Mouse (Mus musculus) neural tube, embryonic 15.5 days (tissue): ENCODE measurements around the gene Lrig1. TPM values are rescaled to one million over a fixed set of nuclear protein-coding genes. Genes with fewer than 3 reads are reported as not detected.
A peak's percentile ranks its signal among the peaks of the same experiment; 100 is the strongest.

Source experiments
- ATAC-seq: fragments of 200-750 bp; cut with Nextera tagmentation; 2 replicates; pipeline ENCODE4 v1.8.0; 2017; ENCODE audit warnings: mild to moderate bottlenecking, moderate TSS enrichment, moderate library complexity; ENCODE audit not compliant: low FRiP score
- H3K27ac ChIP-seq: fragments of 300-500 bp; sonication (generic); replicated peaks from 2 replicates; pipeline ENCODE4 v1.5.1; 2015; ENCODE audit warnings: mild to moderate bottlenecking, inconsistent platforms
- H3K27me3 ChIP-seq: fragments of 300-500 bp; sonication (generic); replicated peaks from 2 replicates; pipeline ENCODE4 v1.6.1; 2015; ENCODE audit warnings: inconsistent platforms
- H3K36me3 ChIP-seq: fragments of 300-500 bp; sonication (generic); 2 replicates; pipeline ENCODE4 v1.6.1; 2015; ENCODE audit warnings: inconsistent platforms
- H3K4me1 ChIP-seq: fragments of 300-500 bp; sonication (generic); 2 replicates; pipeline ENCODE4 v1.6.1; 2015; ENCODE audit warnings: inconsistent platforms
- H3K4me2 ChIP-seq: fragments of 300-500 bp; sonication (generic); 2 replicates; pipeline ENCODE4 v1.6.1; 2015; ENCODE audit warnings: inconsistent platforms, mild to moderate bottlenecking, moderate library complexity
- H3K4me3 ChIP-seq: fragments of 300-500 bp; sonication (generic); replicated peaks from 2 replicates; pipeline ENCODE4 v1.5.1; 2015; ENCODE audit warnings: mild to moderate bottlenecking, inconsistent platforms
- H3K9ac ChIP-seq: fragments of 300-500 bp; sonication (generic); replicated peaks from 2 replicates; pipeline ENCODE4 v1.6.1; 2015; ENCODE audit warnings: mild to moderate bottlenecking, inconsistent platforms
- H3K9me3 ChIP-seq: fragments of 300-500 bp; sonication (generic); replicated peaks from 2 replicates; pipeline ENCODE4 v1.6.1; 2016; ENCODE audit warnings: inconsistent platforms
- WGBS: fragments of 180-500 bp; shearing (Covaris S2); methylation state at CpG from one replicate; pipeline ENCODE4 v1.1.7; 2015; ENCODE audit warnings: mixed read lengths; 5-methylcytosine and 5-hydroxymethylcytosine counted together
- polyA plus RNA-seq: library from polyadenylated mRNA; unstranded; fragments of >200 nt; fragmentation: Nextera tagmentation; extraction: Ambion mirVana; gene quantifications from 2 replicates; pipeline ENCODE4 v1.2.1, GENCODE M21; 2015

Gene Lrig1
- polyA plus RNA-seq, 1 experiment from 2014 or later, result 14.5 TPM

GRCm38 (mm10) chr6:94601101-94601500, 98.9 kb downstream of the Lrig1 start:
- Histone ChIP-seq H3K27me3 (no peaks in the 10 kb centered on the region), H3K4me2 (no peak overlapping the region), H3K4me1 (0 out of 2 replicates have a peak, but pooled peaks cover 2% of the 10 kb centered on the region), H3K9ac (no peak overlapping the region), H3K27ac (no peak overlapping the region), H3K36me3 (peaks cover 19% of the 10 kb centered on the region; the same call in 1 of the 2 replicates), H3K9me3 (no peaks in the 10 kb centered on the region), H3K4me3 (no peak overlapping the region)
- WGBS, result 88% methylated on average over 5 of the region's 5 CpGs
- no peak for ATAC-seq

GRCm38 (mm10) chr6:94599016-94599415, 100.9 kb downstream of the Lrig1 start:
- Histone ChIP-seq H3K4me3 (no peak overlapping the region), H3K4me1 (0 out of 2 replicates have a peak, but pooled peaks cover 8% of the 10 kb centered on the region), H3K4me2 (no peak overlapping the region), H3K36me3 (0 out of 2 replicates have a peak, but pooled peaks cover 6% of the 10 kb centered on the region), H3K27me3 (no peaks in the 10 kb centered on the region), H3K9ac (no peak overlapping the region), H3K9me3 (no peaks in the 10 kb centered on the region), H3K27ac (no peak overlapping the region)
- no peak for ATAC-seq
- WGBS, result 93% methylated on average over 13 of the region's 13 CpGs

- WGBS, result 81% methylated on average over 12 of the region's 12 CpGs
- H3K9me3 ChIP-seq, result no peaks in the 10 kb centered on the region
- ATAC-seq, result no peak
- no peak overlapping the region for H3K4me3 ChIP-seq
- no peak overlapping the region for H3K4me2 ChIP-seq
- H3K9ac ChIP-seq, result no peak overlapping the region
- 0 out of 2 replicates have a peak, but pooled peaks cover 3% of the 10 kb centered on the region for H3K36me3 ChIP-seq
- no peaks in the 10 kb centered on the region for H3K27me3 ChIP-seq
- H3K27ac ChIP-seq, result no peak overlapping the region
- 0 out of 2 replicates have a peak, but pooled peaks cover 11% of the 10 kb centered on the region for H3K4me1 ChIP-seq
Measured at GRCm38 (mm10) chr6:94598421-94598820, 101.5 kb downstream of the Lrig1 start.

- Histone ChIP-seq H3K4me1 (peaks cover 22% of the 10 kb centered on the region), H3K9ac (no peak overlapping the region), H3K4me3 (no peak overlapping the region), H3K4me2 (no peak overlapping the region), H3K27ac (no peak overlapping the region), H3K9me3 (no peaks in the 10 kb centered on the region), H3K36me3 (no peaks in the 10 kb centered on the region), H3K27me3 (no peaks in the 10 kb centered on the region)
- ATAC-seq, result no peak
- 63% methylated on average over 10 of the region's 10 CpGs for WGBS
Measured at GRCm38 (mm10) chr6:94596761-94597485, 103.0 kb downstream of the Lrig1 start.

GRCm38 (mm10) chr6:94596051-94596760, 103.8 kb downstream of the Lrig1 start:
- Histone ChIP-seq H3K9ac (no peak overlapping the region), H3K36me3 (no peaks in the 10 kb centered on the region), H3K4me2 (no peak overlapping the region), H3K9me3 (no peaks in the 10 kb centered on the region), H3K4me1 (peaks cover 20% of the 10 kb centered on the region), H3K4me3 (no peak overlapping the region), H3K27ac (no peak overlapping the region), H3K27me3 (no peaks in the 10 kb centered on the region)
- no peak for ATAC-seq
- 88% methylated on average over 14 of the region's 14 CpGs for WGBS

GRCm38 (mm10) chr6:94595206-94595605, 104.8 kb downstream of the Lrig1 start:
- Histone ChIP-seq H3K9me3 (no peaks in the 10 kb centered on the region), H3K4me2 (no peak overlapping the region), H3K27ac (no peak overlapping the region), H3K27me3 (no peaks in the 10 kb centered on the region), H3K36me3 (no peaks in the 10 kb centered on the region), H3K9ac (no peak overlapping the region), H3K4me3 (no peak overlapping the region), H3K4me1 (peaks cover 20% of the 10 kb centered on the region)
- ATAC-seq, result no peak
- 73% methylated on average over 5 of the region's 5 CpGs for WGBS

GRCm38 (mm10) chr6:94594711-94595110, 105.2 kb downstream of the Lrig1 start:
- no peak overlapping the region for H3K27ac ChIP-seq
- H3K9me3 ChIP-seq, result no peaks in the 10 kb centered on the region
- no peak overlapping the region for H3K4me2 ChIP-seq
- no peak overlapping the region for H3K4me3 ChIP-seq
- no peaks in the 10 kb centered on the region for H3K36me3 ChIP-seq
- peaks cover 20% of the 10 kb centered on the region for H3K4me1 ChIP-seq
- no peak for ATAC-seq
- 83% methylated on average over 11 of the region's 11 CpGs for WGBS
- no peak overlapping the region for H3K9ac ChIP-seq
- H3K27me3 ChIP-seq, result no peaks in the 10 kb centered on the region

- Histone ChIP-seq H3K4me3 (no peak overlapping the region), H3K36me3 (no peaks in the 10 kb centered on the region), H3K4me2 (no peak overlapping the region), H3K27ac (no peak overlapping the region), H3K27me3 (no peaks in the 10 kb centered on the region), H3K9me3 (no peaks in the 10 kb centered on the region), H3K9ac (no peak overlapping the region), H3K4me1 (peaks cover 20% of the 10 kb centered on the region)
- ATAC-seq, result no peak
- WGBS, result 58% methylated on average over 6 of the region's 6 CpGs
Measured at GRCm38 (mm10) chr6:94594096-94594665, 105.8 kb downstream of the Lrig1 start.

GRCm38 (mm10) chr6:94592710-94593109, 107.2 kb downstream of the Lrig1 start:
- no peaks in the 10 kb centered on the region for H3K9me3 ChIP-seq
- H3K27me3 ChIP-seq, result no peaks in the 10 kb centered on the region
- 0 out of 2 replicates have a peak overlapping the region, but pooled peaks have one; percentile 38 for H3K27ac ChIP-seq
- ATAC-seq, result peak; percentile 69
- H3K4me3 ChIP-seq, result no peak overlapping the region
- no peak overlapping the region; the same call in 1 of the 2 replicates for H3K4me2 ChIP-seq
- 14% methylated on average over 4 of the region's 4 CpGs for WGBS
- H3K9ac ChIP-seq, result no peak overlapping the region
- H3K36me3 ChIP-seq, result no peaks in the 10 kb centered on the region
- H3K4me1 ChIP-seq, result peaks cover 20% of the 10 kb centered on the region

- no peak for ATAC-seq
- Histone ChIP-seq H3K27ac (no peak overlapping the region), H3K9me3 (no peaks in the 10 kb centered on the region), H3K4me3 (no peak overlapping the region), H3K36me3 (no peaks in the 10 kb centered on the region), H3K27me3 (no peaks in the 10 kb centered on the region), H3K4me2 (peak overlapping the region; percentile 17; the same call in 1 of the 2 replicates), H3K9ac (no peak overlapping the region), H3K4me1 (peaks cover 20% of the 10 kb centered on the region)
- 25% methylated on average over 8 of the region's 8 CpGs for WGBS
Measured at GRCm38 (mm10) chr6:94592243-94592642, 107.7 kb downstream of the Lrig1 start.

GRCm38 (mm10) chr6:94588365-94588764, 111.6 kb downstream of the Lrig1 start:
- Histone ChIP-seq H3K4me1 (peaks cover 11% of the 10 kb centered on the region), H3K4me3 (no peak overlapping the region), H3K27me3 (no peaks in the 10 kb centered on the region), H3K9me3 (no peaks in the 10 kb centered on the region), H3K4me2 (no peak overlapping the region), H3K27ac (no peak overlapping the region), H3K36me3 (no peaks in the 10 kb centered on the region), H3K9ac (no peak overlapping the region)
- 86% methylated on average over 4 of the region's 4 CpGs for WGBS
- no peak for ATAC-seq
